Mouse (Mus musculus) heart, postnatal 25 days (tissue): Measurements from ENCODE around the gene Vsig2. TPM values are rescaled to one million over a fixed set of nuclear protein-coding genes. Genes with fewer than 3 reads are reported as not detected.

Experiments used
- DNase-seq: peaks from one replicate; pipeline ENCODE4 v3.0.0; 2022; ENCODE audit warnings: low spot score
- intact Hi-C: fragments of 180-260 bp; cut with DNase I; formaldehyde crosslinking; loops from one replicate; pipeline ENCODE4 v1.15.1; 2025
- total RNA-seq, 2 experiments: library from RNA; stranded (reverse); gene quantifications; 2 replicates each; pipeline ENCODE4 v1.2.3; 2021

Gene Vsig2
- total RNA-seq = 1 to 10 TPM; 4.1 to 4.7 TPM

DNA sequence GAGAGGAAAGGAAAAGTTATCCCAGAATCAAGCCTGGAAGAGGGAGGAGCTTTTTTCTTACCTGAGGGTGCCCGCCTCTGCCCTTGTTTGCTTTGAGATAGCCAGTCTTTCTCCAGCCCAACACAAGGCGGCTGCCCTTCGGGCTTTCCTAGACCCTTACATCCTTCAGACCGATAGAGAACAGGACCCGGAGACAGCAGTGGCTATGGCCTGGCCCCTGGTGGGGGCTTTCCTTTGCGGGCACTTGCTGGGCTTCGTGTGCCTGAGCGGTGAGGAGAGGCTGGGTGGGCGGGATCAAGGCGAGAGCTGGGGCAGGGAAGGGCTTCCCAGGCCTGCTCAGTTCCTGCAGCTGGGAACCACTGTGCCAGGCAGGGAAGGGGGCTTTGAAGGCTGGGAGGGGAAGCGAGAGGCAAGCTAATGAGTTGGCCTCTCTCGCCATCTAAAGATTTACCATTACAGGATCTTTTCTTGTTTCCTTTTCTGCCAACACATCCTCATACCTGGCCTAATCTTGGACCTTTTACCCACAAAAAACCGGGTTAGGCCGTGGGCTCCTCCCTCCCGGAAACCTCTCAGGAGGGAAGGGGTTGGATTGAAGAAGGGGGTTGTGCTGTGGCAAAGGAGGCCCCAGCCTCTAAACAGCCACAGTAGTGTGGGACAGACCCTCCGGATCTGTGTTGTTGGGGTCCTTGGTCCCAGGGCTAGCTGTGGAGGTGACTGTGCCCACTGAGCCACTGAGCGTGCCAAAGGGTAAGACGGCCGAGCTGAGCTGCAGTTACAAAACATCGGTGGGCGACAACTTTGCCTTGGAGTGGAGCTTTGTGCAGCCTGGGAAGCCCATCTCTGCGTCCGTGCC lies at the start of gene Vsig2:
Vsig2 (plus strand) TSS at position 86 of the 856 bp plus-strand sequence.
- intact Hi-C loops = no loop called here
- no peak for DNase-seq

DNA sequence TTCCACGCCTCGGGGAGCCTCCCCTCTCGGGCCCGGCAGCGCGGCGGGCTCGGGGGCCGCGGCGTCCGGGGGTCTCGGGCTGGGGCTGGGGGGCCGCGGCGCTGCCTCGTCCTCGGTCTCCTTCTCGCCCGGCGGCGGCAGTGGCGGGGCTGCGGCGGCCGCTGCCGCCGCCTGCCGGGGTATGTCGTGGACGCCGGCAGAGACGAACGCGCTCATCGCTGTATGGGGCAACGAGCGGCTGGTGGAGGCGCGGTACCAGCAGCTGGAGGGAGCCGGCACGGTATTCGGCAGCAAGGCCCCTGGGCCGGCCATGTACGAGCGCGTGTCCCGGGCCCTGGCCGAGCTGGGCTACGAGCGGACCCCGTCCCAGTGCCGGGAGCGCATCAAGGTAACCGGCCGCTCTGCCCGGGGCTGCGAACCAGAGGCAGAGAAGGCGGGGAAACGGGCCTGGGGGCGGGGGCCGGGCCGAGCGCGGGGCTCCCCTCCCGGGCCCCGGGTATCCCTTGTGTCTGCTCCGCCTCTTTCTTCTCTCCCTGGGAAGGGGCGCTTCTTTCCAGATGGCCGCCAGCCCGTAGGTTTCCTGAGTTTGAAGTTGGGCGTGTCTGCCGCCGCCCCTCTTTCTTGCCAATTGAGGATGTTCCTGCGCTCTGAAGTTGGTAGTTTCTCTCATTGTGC lies 49.5 kb upstream of the Vsig2 start:
- DNase-seq = peak; percentile 13
- intact Hi-C loops = loop anchor here (1.0 to 2.0 kb wide), 2 partner anchors 37 to 123 kb away; no protein-coding TSS in a partner anchor

GRCm38 (mm10) chr9:37495761-37496160 lies 43.3 kb upstream of the Vsig2 start:
- DNase-seq = no peak
- intact Hi-C loops = no loop called here

DNA sequence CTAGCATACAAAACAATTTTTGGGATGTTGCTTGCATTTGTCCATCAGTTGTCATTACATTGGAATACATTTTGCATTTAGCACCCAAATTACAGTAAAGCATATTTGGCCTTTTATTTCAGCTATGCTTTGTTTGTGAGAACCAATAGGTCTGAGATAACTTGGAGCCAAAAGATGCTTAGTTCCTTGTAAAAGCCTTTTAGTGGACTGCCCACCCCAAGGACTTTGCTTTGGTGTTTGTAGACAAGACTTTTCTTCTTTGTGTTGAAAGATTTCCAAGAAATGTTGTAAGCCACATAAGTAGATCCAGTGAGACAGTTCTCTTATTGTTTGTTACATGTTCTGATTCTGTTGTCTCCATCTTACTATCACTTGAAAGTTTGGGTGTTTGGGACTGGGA lies 42.7 kb upstream of the Vsig2 start:
- DNase-seq = no peak
- intact Hi-C loops = no loop called here

GRCm38 (mm10) chr9:37500201-37500600 lies 38.9 kb upstream of the Vsig2 start:
- intact Hi-C loops = no loop called here
- DNase-seq = no peak

GRCm38 (mm10) chr9:37501170-37501569 lies 37.9 kb upstream of the Vsig2 start:
- DNase-seq = no peak
- intact Hi-C loops = no loop called here

- intact Hi-C loops = no loop called here
- no peak for DNase-seq
These were observed 34.7 kb upstream of the Vsig2 start for GRCm38 (mm10) chr9:37504348-37504747.

GRCm38 (mm10) chr9:37506023-37506422 lies 33.0 kb upstream of the Vsig2 start:
- no peak for DNase-seq
- intact Hi-C loops = no loop called here

GRCm38 (mm10) chr9:37512097-37512496 lies 27.0 kb upstream of the Vsig2 start:
- DNase-seq = no peak

GRCm38 (mm10) chr9:37514456-37514855 lies 24.6 kb upstream of the Vsig2 start:
- intact Hi-C loops = no loop called here
- no peak for DNase-seq

More at GRCm38 (mm10) chr9:37512097-37512496, 27.0 kb upstream of the Vsig2 start:
- intact Hi-C loops = no loop called here

- DNase-seq = no peak
- intact Hi-C loops = no loop called here
These were observed 21.6 kb upstream of the Vsig2 start for GRCm38 (mm10) chr9:37517467-37517866.

DNA sequence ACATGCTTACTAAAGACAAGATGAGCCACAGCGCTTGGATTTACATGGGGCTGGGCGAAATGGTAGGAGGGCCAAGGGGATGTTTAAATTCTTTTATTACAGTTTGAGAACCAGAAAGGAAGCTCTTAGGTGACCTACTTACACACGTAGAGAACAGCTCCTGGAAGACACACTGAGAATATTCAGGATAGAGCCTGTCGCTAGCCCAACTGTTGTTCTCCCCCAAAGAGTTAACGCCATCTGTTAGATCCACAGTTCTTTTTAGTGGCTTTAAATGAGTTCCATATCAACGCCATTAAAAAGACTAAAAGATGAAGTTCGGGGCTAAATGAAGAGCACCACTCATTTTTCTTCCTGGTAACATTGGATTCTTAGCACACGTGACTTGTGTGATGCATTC lies 20.1 kb upstream of the Vsig2 start:
- intact Hi-C loops = no loop called here

GRCm38 (mm10) chr9:37519995-37520394 lies 19.1 kb upstream of the Vsig2 start:
- DNase-seq = no peak
- intact Hi-C loops = no loop called here

More for the DNA sequence above, 20.1 kb upstream of the Vsig2 start:
- no peak for DNase-seq

GRCm38 (mm10) chr9:37525461-37525860 lies 13.6 kb upstream of the Vsig2 start:
- intact Hi-C loops = loop anchor here (5.0 kb wide), 2 partner anchors 63 to 92 kb away; no protein-coding TSS in a partner anchor
- DNase-seq = no peak

DNA sequence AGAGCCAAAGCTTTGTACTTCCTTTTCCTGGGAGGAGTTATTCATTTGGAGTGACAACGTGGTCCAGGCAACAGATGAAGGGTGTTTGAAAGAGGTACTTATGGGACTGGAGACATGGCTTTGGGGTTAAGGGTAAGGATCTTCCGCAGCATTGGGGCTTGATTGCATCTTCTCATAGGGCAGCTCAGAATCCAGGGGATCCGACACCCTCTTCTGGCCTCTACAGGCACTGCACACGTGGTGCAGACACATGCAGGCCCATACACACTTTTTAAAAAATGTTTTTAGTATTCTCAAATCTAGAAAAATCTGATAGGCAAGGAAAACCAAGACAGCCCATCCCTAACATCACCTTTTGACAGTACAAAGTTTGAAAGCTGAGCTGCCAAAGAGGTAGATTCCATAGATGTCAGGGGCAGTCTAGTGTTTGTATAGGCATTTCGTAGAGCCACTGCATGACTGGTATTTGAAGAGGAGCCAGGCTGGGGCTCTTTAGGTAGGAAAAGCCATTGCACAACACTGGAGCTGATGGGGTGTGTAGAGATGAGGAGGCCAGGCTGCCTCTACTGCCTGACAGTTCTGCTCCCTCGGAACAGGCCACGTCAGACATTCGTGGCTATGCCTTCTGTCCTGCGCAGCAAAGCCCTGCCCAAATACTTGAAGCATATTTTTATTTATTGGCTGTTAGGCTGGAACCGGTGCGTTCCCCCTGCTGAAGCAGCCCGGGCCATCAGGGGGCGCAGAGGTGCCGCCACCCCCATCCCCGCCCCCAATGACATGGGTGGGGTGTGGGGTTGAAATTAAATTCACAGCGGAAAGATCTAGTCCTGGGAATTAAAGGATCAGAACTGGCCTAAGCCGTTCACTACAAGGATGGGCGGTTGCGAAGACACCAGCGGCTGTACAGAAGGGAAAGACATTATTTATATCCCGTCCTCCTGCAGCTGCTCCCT lies 12.3 kb upstream of the Vsig2 start:
- no peak for DNase-seq
- intact Hi-C loops = loop anchor here (2.0 to 5.0 kb wide), 4 partner anchors 18 to 91 kb away; partner anchors contain the start of gene Msantd2

DNA sequence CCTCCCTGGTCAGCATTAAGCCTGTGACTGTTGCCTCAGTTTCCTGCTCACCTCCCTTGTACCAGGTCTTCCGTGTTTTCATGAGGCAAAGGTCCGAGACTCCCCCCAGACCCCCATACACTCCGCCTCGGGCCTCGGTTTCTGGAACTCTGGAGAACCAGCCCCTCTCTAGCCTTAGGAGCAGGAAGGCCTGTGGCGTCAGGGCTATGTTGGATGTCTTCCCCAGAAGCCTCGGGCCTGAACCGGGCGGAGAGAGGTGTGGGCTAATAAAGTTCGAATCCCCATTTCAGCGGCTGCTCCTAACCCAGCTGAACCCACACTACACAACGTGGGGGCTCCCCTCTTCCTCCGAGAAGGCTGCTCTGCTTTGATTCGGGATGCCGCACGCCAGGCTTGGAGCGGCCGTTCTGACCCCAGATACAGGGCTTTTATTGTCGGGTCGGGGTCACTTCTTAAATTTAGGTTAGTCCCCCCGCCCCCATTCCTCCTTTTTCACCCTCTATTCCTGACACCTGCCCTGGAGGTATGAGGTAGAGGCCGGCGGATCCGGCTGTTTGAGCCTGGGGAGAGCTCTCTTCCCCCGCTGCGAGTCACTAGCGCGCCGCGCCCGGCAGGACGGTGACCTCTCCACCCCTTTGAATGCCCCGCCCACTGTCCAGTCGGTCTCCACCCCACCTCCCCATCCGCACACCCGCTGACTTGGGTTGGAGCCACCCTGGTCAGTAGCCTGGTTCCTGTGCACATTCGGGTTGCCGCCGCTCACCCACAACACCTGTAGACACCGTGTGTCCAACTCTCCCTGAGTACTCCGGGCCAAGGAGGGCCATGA lies 11.4 kb upstream of the Vsig2 start, which contains the start of gene Esam:
Esam (plus strand) TSS at position 683 of the 829 bp plus-strand sequence.
- peak; percentile 82 for DNase-seq
- intact Hi-C loops = loop anchor here (2.0 to 5.0 kb wide), 4 partner anchors 17 to 90 kb away; partner anchors contain the start of gene Msantd2

GRCm38 (mm10) chr9:37528225-37528970 lies 10.7 kb upstream of the Vsig2 start:
- intact Hi-C loops = loop anchor here (5.0 kb wide), 2 partner anchors 66 to 89 kb away; no protein-coding TSS in a partner anchor
- DNase-seq = peak; percentile 40
